Mouse (Mus musculus): ENCODE data around the gene Olfr532. TPM values are rescaled to one million over a fixed set of nuclear protein-coding genes. Genes with fewer than 3 reads are reported as not detected.
"Not testable (repeated sequence)": the region's sequence is repeated elsewhere in the genome, so short reads cannot be mapped to it uniquely, and the experiment has no call there.

Olfr532 gene
- not detected in 2 replicates for polyA plus RNA-seq (2015; fragmentation: Nextera tagmentation; extraction: Ambion mirVana)

GRCm38 (mm10) chr7:140421539-140421938 lies at the start of gene Olfr532:
TSS of gene Olfr532 (minus strand) at chr7:140421639.
- 88% methylated on average over 1 of the region's 1 CpGs for WGBS
- ATAC-seq (replicated peaks) = no peak

GRCm38 (mm10) chr7:140463070-140463469 lies 41.6 kb upstream of the Olfr532 start, which contains the start of gene Olfr533:
TSS of gene Olfr533 (plus strand) at chr7:140463370.
- 80% methylated on average over 1 of the region's 1 CpGs for WGBS
- not testable (repeated sequence) for H3K27ac ChIP-seq; H3K27me3 ChIP-seq (replicated peaks); H3K4me1 ChIP-seq; H3K4me3 ChIP-seq; H3K9ac ChIP-seq; ATAC-seq (replicated peaks); H3K9me3 ChIP-seq; H3K4me2 ChIP-seq; H3K36me3 ChIP-seq (replicated peaks)

More at GRCm38 (mm10) chr7:140421539-140421938, at the start of gene Olfr532:
- no peaks in the 10 kb centered on the region for H3K9me3 ChIP-seq
- no peak within 1 kb of the TSS for H3K4me2 ChIP-seq
- H3K4me3 ChIP-seq = no peak within 1 kb of the TSS
- H3K27me3 ChIP-seq (replicated peaks) = no peaks in the 10 kb centered on the region
- no peaks in the 10 kb centered on the region for H3K4me1 ChIP-seq
- no peak within 1 kb of the TSS for H3K9ac ChIP-seq
- no peaks in the 10 kb centered on the region for H3K36me3 ChIP-seq (replicated peaks)
- H3K27ac ChIP-seq = no peak within 1 kb of the TSS

- no peak overlapping the region for H3K4me2 ChIP-seq
- H3K27me3 ChIP-seq (replicated peaks) = no peaks in the 10 kb centered on the region
Measured at GRCm38 (mm10) chr7:140443141-140443540, 21.7 kb upstream of the Olfr532 start.

GRCm38 (mm10) chr7:140402818-140403217 lies 18.6 kb downstream of the Olfr532 start, which contains the start of gene Olfr531:
TSS of gene Olfr531 (minus strand) at chr7:140402918.
- Histone ChIP-seq H3K27ac (no peak within 1 kb of the TSS), H3K4me2 (no peak within 1 kb of the TSS), H3K27me3 (replicated peaks) (no peaks in the 10 kb centered on the region), H3K9ac (no peak within 1 kb of the TSS), H3K4me3 (no peak within 1 kb of the TSS), H3K4me1 (no peaks in the 10 kb centered on the region), H3K9me3 (no peaks in the 10 kb centered on the region), H3K36me3 (replicated peaks) (no peaks in the 10 kb centered on the region)
- 95% methylated on average over 1 of the region's 1 CpGs for WGBS
- no peak for ATAC-seq (replicated peaks)

More at GRCm38 (mm10) chr7:140443141-140443540, 21.7 kb upstream of the Olfr532 start:
- H3K4me1 ChIP-seq = no peaks in the 10 kb centered on the region
- no peak overlapping the region for H3K27ac ChIP-seq
- no peak overlapping the region for H3K9ac ChIP-seq
- ATAC-seq (replicated peaks) = no peak
- H3K4me3 ChIP-seq = no peak overlapping the region
- WGBS = 87% methylated on average over 1 of the region's 1 CpGs
- no peaks in the 10 kb centered on the region for H3K36me3 ChIP-seq (replicated peaks)
- no peaks in the 10 kb centered on the region for H3K9me3 ChIP-seq

- no peak overlapping the region for H3K4me3 ChIP-seq
- H3K27me3 ChIP-seq (replicated peaks) = no peaks in the 10 kb centered on the region
- no peaks in the 10 kb centered on the region for H3K36me3 ChIP-seq (replicated peaks)
- no peaks in the 10 kb centered on the region for H3K4me1 ChIP-seq
- H3K4me2 ChIP-seq = no peak overlapping the region
- H3K9me3 ChIP-seq = no peaks in the 10 kb centered on the region
- WGBS = 93% methylated on average over 2 of the region's 2 CpGs
- no peak overlapping the region for H3K9ac ChIP-seq
- no peak overlapping the region for H3K27ac ChIP-seq
- ATAC-seq (replicated peaks) = no peak
Measured at GRCm38 (mm10) chr7:140376911-140377310, 44.5 kb downstream of the Olfr532 start.

GRCm38 (mm10) chr7:140376231-140376630 lies 45.2 kb downstream of the Olfr532 start, which contains the start of gene Olfr530:
TSS of gene Olfr530 (minus strand) at chr7:140376331.
- H3K9ac ChIP-seq = no peak within 1 kb of the TSS
- H3K27me3 ChIP-seq (replicated peaks) = no peaks in the 10 kb centered on the region
- no peaks in the 10 kb centered on the region for H3K9me3 ChIP-seq
- no peak within 1 kb of the TSS for H3K4me2 ChIP-seq
- no peak within 1 kb of the TSS for H3K4me3 ChIP-seq
- H3K27ac ChIP-seq = no peak within 1 kb of the TSS
- no peaks in the 10 kb centered on the region for H3K4me1 ChIP-seq
- ATAC-seq (replicated peaks) = no peak
- WGBS = 67% methylated on average over 1 of the region's 1 CpGs
- H3K36me3 ChIP-seq (replicated peaks) = no peaks in the 10 kb centered on the region

GRCm38 (mm10) chr7:140374300-140374699 lies 47.1 kb downstream of the Olfr532 start:
- Histone ChIP-seq H3K9me3 (no peaks in the 10 kb centered on the region), H3K4me2 (no peak overlapping the region), H3K9ac (no peak overlapping the region), H3K4me1 (no peaks in the 10 kb centered on the region), H3K4me3 (no peak overlapping the region), H3K27ac (no peak overlapping the region), H3K36me3 (replicated peaks) (no peaks in the 10 kb centered on the region), H3K27me3 (replicated peaks) (no peaks in the 10 kb centered on the region)
- 76% methylated on average over 4 of the region's 4 CpGs for WGBS
- no peak for ATAC-seq (replicated peaks)

Other genes with a start within 250 kb of the Olfr532 start
- not detected in 2 replicates for gene Olfr523, start 248.4 kb downstream of the Olfr532 start, polyA plus RNA-seq (2015; fragmentation: Nextera tagmentation; extraction: Ambion mirVana)
- gene Olfr524, start 215.7 kb downstream of the Olfr532 start, polyA plus RNA-seq (2015; fragmentation: Nextera tagmentation; extraction: Ambion mirVana) = not detected in 2 replicates
- gene Cd163l1, start 203.4 kb downstream of the Olfr532 start, polyA plus RNA-seq (2015; fragmentation: Nextera tagmentation; extraction: Ambion mirVana) = not detected in 2 replicates
- not detected in 2 replicates for gene 5830411N06Rik, start 174.4 kb downstream of the Olfr532 start, polyA plus RNA-seq (2015; fragmentation: Nextera tagmentation; extraction: Ambion mirVana)
- gene Olfr525, start 100.8 kb downstream of the Olfr532 start, polyA plus RNA-seq (2015; fragmentation: Nextera tagmentation; extraction: Ambion mirVana) = not detected in 2 replicates
- gene Olfr527, start 87.6 kb downstream of the Olfr532 start, polyA plus RNA-seq (2015; fragmentation: Nextera tagmentation; extraction: Ambion mirVana) = not detected in 2 replicates
- gene Olfr60, start 60.0 kb downstream of the Olfr532 start, polyA plus RNA-seq (2015; fragmentation: Nextera tagmentation; extraction: Ambion mirVana) = not detected in 2 replicates
- not detected in 2 replicates for gene Olfr530, start 45.3 kb downstream of the Olfr532 start, polyA plus RNA-seq (2015; fragmentation: Nextera tagmentation; extraction: Ambion mirVana)
- not detected in 2 replicates for gene Olfr531, start 18.7 kb downstream of the Olfr532 start, polyA plus RNA-seq (2015; fragmentation: Nextera tagmentation; extraction: Ambion mirVana)
- gene Olfr533, start 41.7 kb upstream of the Olfr532 start, polyA plus RNA-seq (2015; fragmentation: Nextera tagmentation; extraction: Ambion mirVana) = not detected in 2 replicates
- gene Olfr535, start 62.6 kb upstream of the Olfr532 start, polyA plus RNA-seq (2015; fragmentation: Nextera tagmentation; extraction: Ambion mirVana) = not detected in 2 replicates
- not detected in 2 replicates for gene Olfr536, start 85.8 kb upstream of the Olfr532 start, polyA plus RNA-seq (2015; fragmentation: Nextera tagmentation; extraction: Ambion mirVana)
- not detected in 2 replicates for gene Olfr538, start 146.2 kb upstream of the Olfr532 start, polyA plus RNA-seq (2015; fragmentation: Nextera tagmentation; extraction: Ambion mirVana)
- 0.03 and 0.04 TPM in 2 replicates for gene Olfr46, start 179.6 kb upstream of the Olfr532 start, polyA plus RNA-seq (2015; fragmentation: Nextera tagmentation; extraction: Ambion mirVana)
- gene Olfr61, start 207.3 kb upstream of the Olfr532 start, polyA plus RNA-seq (2015; fragmentation: Nextera tagmentation; extraction: Ambion mirVana) = not detected in 2 replicates
- not detected in 2 replicates for gene Olfr53, start 224.8 kb upstream of the Olfr532 start, polyA plus RNA-seq (2015; fragmentation: Nextera tagmentation; extraction: Ambion mirVana)
- gene Olfr539, start 238.3 kb upstream of the Olfr532 start, polyA plus RNA-seq (2015; fragmentation: Nextera tagmentation; extraction: Ambion mirVana) = not detected in 2 replicates

Measured in midbrain, embryonic 15.5 days (tissue).